Mouse (Mus musculus): ENCODE results near the gene Med22. TPM values are rescaled to one million over a fixed set of nuclear protein-coding genes. Genes with fewer than 3 reads are reported as not detected.
A peak's percentile ranks its signal among the peaks of the same experiment; 100 is the strongest.

Gene Med22
- polyA plus RNA-seq, 1 experiment = 16.6 TPM

DNA sequence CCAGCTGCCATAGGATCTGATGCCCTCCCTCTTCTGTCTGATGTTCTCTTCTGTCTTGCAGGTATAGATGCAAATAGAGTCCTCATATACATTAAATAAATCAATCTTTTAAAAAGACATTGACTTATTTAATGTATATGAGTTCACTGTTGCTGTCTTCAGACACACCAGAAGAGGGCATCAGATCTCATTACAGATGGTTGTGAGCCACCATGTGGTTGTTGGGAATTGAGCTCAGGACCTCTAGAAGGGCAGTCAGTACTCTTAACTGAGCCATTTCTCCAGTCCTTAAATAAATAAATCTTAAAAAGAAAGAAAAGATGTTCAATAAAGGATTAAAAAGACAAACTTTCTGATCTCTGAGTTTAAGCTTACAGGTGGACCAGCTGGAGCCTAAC, 1.1 kb downstream of the Med22 start:
- H3K4me3 ChIP-seq (ENCODE audit: low read depth, low read length) = no peak overlapping the region

DNA sequence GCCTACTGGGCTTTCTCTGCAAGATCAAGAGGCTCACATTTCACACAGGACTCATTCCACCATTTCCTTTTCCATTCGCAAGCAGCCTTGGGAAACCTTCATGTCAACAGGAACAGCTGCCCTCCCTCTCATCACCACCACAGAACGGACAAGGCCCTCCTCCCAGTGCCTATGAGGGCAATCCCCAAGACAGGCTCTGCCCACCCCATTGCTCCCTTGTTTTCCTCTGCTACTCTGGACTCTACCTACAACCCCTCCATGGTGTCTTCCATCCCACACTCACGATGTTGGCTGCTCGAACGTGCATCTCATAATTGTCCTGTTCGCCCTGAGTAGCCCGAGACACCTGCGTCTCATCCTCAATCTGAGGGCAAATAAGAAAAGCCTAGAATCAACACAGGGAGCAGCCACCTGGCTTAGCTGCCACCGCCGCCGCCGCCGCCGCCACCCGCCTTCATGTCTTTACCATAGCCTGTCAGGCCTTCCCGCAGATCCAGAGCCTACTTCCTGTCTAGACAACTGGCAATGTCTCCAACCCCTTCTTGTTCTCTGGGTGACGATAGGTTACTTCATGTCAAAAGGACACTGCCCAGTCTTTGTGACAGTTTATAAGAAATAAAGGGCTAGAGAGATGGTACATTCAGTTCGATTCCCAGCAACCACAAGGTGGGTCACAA, 1.6 kb downstream of the Med22 start:
- no peaks in the 10 kb centered on the region for H3K27me3 ChIP-seq (ENCODE audit: control insufficient read depth, insufficient read depth, low read length)
- peaks cover 12% of the 10 kb centered on the region for H3K4me1 ChIP-seq (ENCODE audit: control insufficient read depth, insufficient read depth, insufficient read length, low read length)
- TF ChIP-seq POLR2A (IDR thresholded peaks at IDR 0.05; ENCODE audit: low read depth, low read length) (no peak), CTCF (IDR thresholded peaks at IDR 0.05; ENCODE audit: extremely low read depth, insufficient read length, insufficient replicate concordance, low read depth, low read length) (no peak)
- H3K27ac ChIP-seq (ENCODE audit: insufficient read depth, low read depth, low read length) = no peak overlapping the region
- H3K4me3 ChIP-seq (ENCODE audit: low read depth, low read length) = peak overlapping the region; percentile 32
- H3K36me3 ChIP-seq (ENCODE audit: control insufficient read depth, insufficient read depth, low read length) = peaks cover 26% of the 10 kb centered on the region
- WGBS = 35% methylated on average over 18 of the region's 18 CpGs

More for the DNA sequence above, 1.1 kb downstream of the Med22 start:
- H3K27ac ChIP-seq (ENCODE audit: insufficient read depth, low read depth, low read length) = no peak overlapping the region
- peaks cover 12% of the 10 kb centered on the region for H3K4me1 ChIP-seq (ENCODE audit: control insufficient read depth, insufficient read depth, insufficient read length, low read length)
- H3K36me3 ChIP-seq (ENCODE audit: control insufficient read depth, insufficient read depth, low read length) = peaks cover 28% of the 10 kb centered on the region
- H3K27me3 ChIP-seq (ENCODE audit: control insufficient read depth, insufficient read depth, low read length) = no peaks in the 10 kb centered on the region
- no peak for TF ChIP-seq CTCF (IDR thresholded peaks at IDR 0.05; ENCODE audit: extremely low read depth, insufficient read length, insufficient replicate concordance, low read depth, low read length)

DNA sequence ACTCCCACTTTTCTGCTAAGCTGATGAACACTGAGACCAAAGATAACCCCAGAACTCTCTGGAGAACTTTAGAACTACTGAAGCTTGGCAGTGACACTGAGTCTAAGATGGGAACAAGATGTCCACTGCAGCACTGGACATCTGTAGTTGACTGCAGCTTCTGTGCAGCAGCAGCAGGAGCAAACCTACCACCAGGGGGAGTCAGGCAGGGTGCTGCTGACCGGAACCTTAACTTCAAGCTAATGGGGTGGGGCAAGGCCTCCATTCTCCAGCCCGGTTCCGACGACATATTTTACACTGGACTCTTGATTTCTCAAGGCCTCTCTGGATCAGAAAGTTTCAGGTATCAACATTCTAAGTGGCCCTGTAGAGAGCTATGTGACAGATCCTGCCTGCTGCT, 3.4 kb downstream of the Med22 start:
- 17% methylated on average over 4 of the region's 4 CpGs for WGBS
- Histone ChIP-seq H3K27ac (ENCODE audit: insufficient read depth, low read depth, low read length) (no peak overlapping the region), H3K27me3 (ENCODE audit: control insufficient read depth, insufficient read depth, low read length) (no peaks in the 10 kb centered on the region), H3K4me1 (ENCODE audit: control insufficient read depth, insufficient read depth, insufficient read length, low read length) (peaks cover 17% of the 10 kb centered on the region), H3K36me3 (ENCODE audit: control insufficient read depth, insufficient read depth, low read length) (peaks cover 10% of the 10 kb centered on the region), H3K4me3 (ENCODE audit: low read depth, low read length) (no peak overlapping the region)
- TF ChIP-seq CTCF (IDR thresholded peaks at IDR 0.05; ENCODE audit: extremely low read depth, insufficient read length, insufficient replicate concordance, low read depth, low read length) = peak; percentile 90; the same call in 1 of the 2 replicates
- TF ChIP-seq POLR2A (IDR thresholded peaks at IDR 0.05; ENCODE audit: low read depth, low read length) = no peak

DNA sequence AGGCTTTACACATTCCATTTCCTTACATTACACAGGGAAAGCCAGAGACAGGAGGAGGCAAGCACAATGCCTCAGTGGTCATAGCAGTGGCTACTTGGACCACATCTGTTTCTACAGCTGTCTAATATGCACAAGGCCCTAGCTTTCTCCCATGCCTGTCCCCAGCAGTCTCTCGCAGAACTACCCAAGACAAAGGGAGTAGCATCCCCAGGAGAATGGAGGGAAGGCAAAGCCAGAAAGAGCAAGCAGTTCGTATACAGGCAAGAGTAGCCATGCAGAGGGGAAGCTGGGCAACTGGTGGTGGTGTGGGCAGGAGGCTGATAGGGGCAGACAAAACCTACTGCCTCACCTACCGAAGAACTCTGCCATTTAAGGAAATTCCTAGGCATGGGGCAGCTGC, 4.0 kb downstream of the Med22 start:
- H3K36me3 ChIP-seq (ENCODE audit: control insufficient read depth, insufficient read depth, low read length) = peaks cover 5% of the 10 kb centered on the region
- TF ChIP-seq CTCF (IDR thresholded peaks at IDR 0.05; ENCODE audit: extremely low read depth, insufficient read length, insufficient replicate concordance, low read depth, low read length) (no peak), POLR2A (IDR thresholded peaks at IDR 0.05; ENCODE audit: low read depth, low read length) (no peak)
- peaks cover 15% of the 10 kb centered on the region for H3K4me1 ChIP-seq (ENCODE audit: control insufficient read depth, insufficient read depth, insufficient read length, low read length)
- no peaks in the 10 kb centered on the region for H3K27me3 ChIP-seq (ENCODE audit: control insufficient read depth, insufficient read depth, low read length)
- WGBS = 94% methylated on average over 3 of the region's 3 CpGs
- H3K4me3 ChIP-seq (ENCODE audit: low read depth, low read length) = no peak overlapping the region
- no peak overlapping the region for H3K27ac ChIP-seq (ENCODE audit: insufficient read depth, low read depth, low read length)

DNA sequence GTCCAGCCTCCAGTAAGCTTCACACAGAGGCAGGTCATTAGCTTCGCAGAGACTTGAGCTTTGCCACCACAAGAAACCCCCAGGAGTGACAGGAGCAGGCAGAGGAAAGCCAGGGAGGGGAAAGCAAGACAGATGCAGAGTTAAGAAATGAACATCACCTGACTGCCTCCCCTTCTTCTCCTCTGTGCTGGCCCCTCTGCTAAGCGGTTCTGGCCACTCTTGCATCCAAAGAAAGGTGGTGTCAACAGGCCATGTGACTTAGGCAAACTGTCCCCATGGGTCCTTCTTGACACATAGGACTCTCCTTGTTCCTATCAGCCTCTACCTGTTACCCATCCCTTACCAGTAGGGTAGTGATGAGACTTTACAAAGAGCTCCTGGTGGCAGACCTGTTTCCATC, 4.5 kb downstream of the Med22 start:
- Histone ChIP-seq H3K27ac (ENCODE audit: insufficient read depth, low read depth, low read length) (no peak overlapping the region), H3K36me3 (ENCODE audit: control insufficient read depth, insufficient read depth, low read length) (peaks cover 5% of the 10 kb centered on the region), H3K27me3 (ENCODE audit: control insufficient read depth, insufficient read depth, low read length) (no peaks in the 10 kb centered on the region), H3K4me1 (ENCODE audit: control insufficient read depth, insufficient read depth, insufficient read length, low read length) (peaks cover 15% of the 10 kb centered on the region), H3K4me3 (ENCODE audit: low read depth, low read length) (no peak overlapping the region)
- 99% methylated on average over 2 of the region's 2 CpGs for WGBS
- TF ChIP-seq POLR2A (IDR thresholded peaks at IDR 0.05; ENCODE audit: low read depth, low read length) (no peak), CTCF (IDR thresholded peaks at IDR 0.05; ENCODE audit: extremely low read depth, insufficient read length, insufficient replicate concordance, low read depth, low read length) (no peak)

DNA sequence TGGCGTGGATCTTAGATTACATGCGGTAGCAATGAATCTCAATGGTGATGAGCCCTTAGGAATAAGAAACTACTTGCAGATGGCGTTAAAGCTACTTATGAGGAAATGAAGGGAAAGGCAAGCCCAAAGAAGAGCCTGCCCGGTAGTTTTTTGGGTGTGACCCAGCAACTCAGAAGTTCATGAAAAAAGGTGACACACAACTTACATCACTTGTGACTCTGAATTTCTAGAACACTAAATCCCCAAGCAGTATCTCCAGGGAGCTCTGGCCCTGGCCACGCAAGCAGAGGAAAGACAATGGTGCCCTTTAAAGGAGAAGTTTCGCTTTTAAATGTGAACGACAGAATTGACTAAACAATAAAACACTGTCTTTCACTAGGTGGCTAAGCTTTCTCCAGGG, 7.2 kb downstream of the Med22 start:
- peak overlapping the region; percentile 97 for H3K4me3 ChIP-seq (ENCODE audit: low read depth, low read length)
- H3K4me1 ChIP-seq (ENCODE audit: control insufficient read depth, insufficient read depth, insufficient read length, low read length) = peaks cover 6% of the 10 kb centered on the region; the same call in 1 of the 2 replicates
- WGBS = 4% methylated on average over 7 of the region's 7 CpGs
- H3K36me3 ChIP-seq (ENCODE audit: control insufficient read depth, insufficient read depth, low read length) = peaks cover 17% of the 10 kb centered on the region
- TF ChIP-seq POLR2A (IDR thresholded peaks at IDR 0.05; ENCODE audit: low read depth, low read length) (no peak), CTCF (IDR thresholded peaks at IDR 0.05; ENCODE audit: extremely low read depth, insufficient read length, insufficient replicate concordance, low read depth, low read length) (no peak)
- no peaks in the 10 kb centered on the region for H3K27me3 ChIP-seq (ENCODE audit: control insufficient read depth, insufficient read depth, low read length)
- H3K27ac ChIP-seq (ENCODE audit: insufficient read depth, low read depth, low read length) = peak overlapping the region; percentile 87

DNA sequence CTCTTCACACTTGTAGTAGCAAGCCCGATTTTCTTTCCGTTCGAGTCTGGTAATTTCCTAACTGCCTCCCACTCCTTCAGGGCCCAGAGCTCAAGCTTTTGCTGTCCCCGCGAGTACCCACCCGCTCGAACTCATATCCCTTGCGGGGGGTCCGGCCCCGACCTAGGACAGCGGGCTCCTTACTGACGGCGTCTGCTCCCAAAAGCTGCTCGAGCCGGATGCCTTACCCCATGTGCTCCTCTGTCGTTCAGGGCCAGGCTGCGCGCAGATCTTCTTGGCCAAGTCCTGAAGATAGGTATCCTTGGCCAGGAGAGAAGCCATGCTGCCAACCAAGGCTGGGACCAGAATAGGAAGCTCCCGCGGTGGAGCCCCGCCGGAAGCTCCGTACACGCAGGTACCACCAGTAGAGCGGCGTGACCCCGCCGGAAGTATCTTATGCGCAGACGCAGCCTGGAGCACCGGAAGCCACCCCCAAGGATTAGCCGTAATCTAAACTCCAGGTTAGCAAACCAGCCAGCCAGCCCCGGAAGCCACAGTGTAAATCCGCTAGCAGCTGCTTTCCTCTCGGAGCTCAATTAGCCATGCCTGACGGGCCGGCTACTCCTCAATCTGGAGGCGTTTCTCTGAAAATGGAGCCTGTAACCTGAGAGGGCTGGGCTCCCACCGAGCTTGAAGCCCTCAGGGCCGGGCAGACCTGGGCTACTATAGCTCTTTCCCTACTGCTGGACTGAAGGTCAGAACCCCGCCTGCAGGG, 7.8 kb downstream of the Med22 start, which contains the start of gene Surf6:
Surf6 (minus strand) TSS at position 413 of the 754 bp plus-strand sequence.
- TF ChIP-seq CTCF (IDR thresholded peaks at IDR 0.05; ENCODE audit: extremely low read depth, insufficient read length, insufficient replicate concordance, low read depth, low read length) = 0 out of 2 replicates have a peak, but pooled peaks have one; percentile 11
- peak; percentile 56 for TF ChIP-seq POLR2A (IDR thresholded peaks at IDR 0.05; ENCODE audit: low read depth, low read length)
- Histone ChIP-seq H3K36me3 (ENCODE audit: control insufficient read depth, insufficient read depth, low read length) (peaks cover 17% of the 10 kb centered on the region), H3K27ac (ENCODE audit: insufficient read depth, low read depth, low read length) (peak within 1 kb of the TSS; percentile 87), H3K4me1 (ENCODE audit: control insufficient read depth, insufficient read depth, insufficient read length, low read length) (peaks cover 6% of the 10 kb centered on the region; the same call in 1 of the 2 replicates), H3K4me3 (ENCODE audit: low read depth, low read length) (peak within 1 kb of the TSS; percentile 97), H3K27me3 (ENCODE audit: control insufficient read depth, insufficient read depth, low read length) (no peaks in the 10 kb centered on the region)
- under 1% methylated on average over 41 of the region's 41 CpGs for WGBS

All from small intestine, adult 2 months (tissue).